Mouse (Mus musculus) E14TG2a.4 (cell line): ENCODE measurements around the gene Tubg2.
A peak's percentile ranks its signal among the peaks of the same experiment; 100 is the strongest.

Experiments used
- H3K27me3 ChIP-seq: 2 replicates; pipeline ENCODE4 v1.6.1; 2014; ENCODE audit warnings: low read length, control low read depth; ENCODE audit not compliant: insufficient read depth
- H3K36me3 ChIP-seq: 2 replicates; pipeline ENCODE4 v1.6.1; 2014; ENCODE audit warnings: low read length, control low read depth; ENCODE audit not compliant: insufficient read depth
- H3K4me1 ChIP-seq: replicated peaks from 2 replicates; pipeline ENCODE4 v1.6.1; 2014; ENCODE audit warnings: low read depth, low read length, control low read depth
- H3K4me3 ChIP-seq: replicated peaks from 2 replicates; pipeline ENCODE4 v1.5.1; 2014; ENCODE audit warnings: mild to moderate bottlenecking, low read length
- H3K9me3 ChIP-seq: 2 replicates; pipeline ENCODE4 v1.6.1; 2014; ENCODE audit warnings: low read length, control low read depth
- CTCF ChIP-seq: conservative IDR thresholded peaks from 2 replicates; pipeline ENCODE4 v1.5.1; 2014; ENCODE audit warnings: low read length
- NANOG ChIP-seq: IDR thresholded peaks from 2 replicates; pipeline ENCODE4 v1.6.1; 2014; ENCODE audit warnings: borderline replicate concordance, low read length, mixed read lengths
- POU5F1 ChIP-seq: IDR thresholded peaks from 2 replicates; pipeline ENCODE4 v1.6.1; 2014; ENCODE audit warnings: low read length, borderline replicate concordance

Tubg2 gene

DNA sequence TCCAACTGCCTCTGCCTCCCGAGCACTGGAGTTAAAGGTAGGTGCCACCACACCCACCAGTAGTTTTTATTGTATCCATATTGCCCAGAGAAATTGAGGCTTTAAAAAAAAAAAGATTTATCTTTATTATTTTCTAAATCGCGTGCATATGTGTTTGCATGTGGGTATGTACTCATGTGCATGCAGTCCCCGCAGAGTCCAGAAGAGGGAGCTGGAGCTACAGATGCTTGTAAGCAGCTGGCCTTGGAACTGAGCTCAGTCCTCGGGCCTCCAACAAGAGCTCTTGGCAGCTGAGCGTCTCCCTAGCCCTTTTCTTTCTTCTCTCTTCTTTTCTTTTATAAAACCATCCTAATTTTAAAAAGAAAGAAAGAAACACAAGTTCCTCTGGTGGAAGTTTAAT is 24.0 kb upstream of the Tubg2 start:
- Histone ChIP-seq H3K36me3 (peaks cover 1% of the 10 kb centered on the region), H3K4me3 (no peak overlapping the region), H3K4me1 (peaks cover 20% of the 10 kb centered on the region), H3K27me3 (peaks cover 6% of the 10 kb centered on the region; the same call in 1 of the 2 replicates), H3K9me3 (no peaks in the 10 kb centered on the region)
- TF ChIP-seq CTCF (peak; percentile 96), NANOG (no peak)

DNA sequence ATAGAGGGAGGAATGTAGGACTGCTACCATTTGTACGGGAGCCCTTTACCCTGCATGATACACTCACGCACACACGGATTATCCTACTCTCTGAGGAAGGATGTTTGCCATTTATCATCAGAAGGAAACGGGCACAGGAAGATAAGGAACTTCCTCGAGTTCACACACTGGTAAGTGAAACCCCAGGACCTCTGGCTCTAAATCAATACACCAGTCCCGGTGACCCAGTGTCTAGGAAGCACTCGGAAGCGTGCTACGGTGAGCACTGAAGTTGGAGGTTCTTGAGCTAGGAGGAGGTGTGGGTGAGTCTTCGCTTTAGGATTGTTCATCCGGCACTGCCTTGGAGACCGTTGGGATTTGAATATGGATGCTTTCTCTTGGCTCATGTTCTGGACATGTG is 22.7 kb upstream of the Tubg2 start:
- TF ChIP-seq NANOG: no peak
- no peak for TF ChIP-seq POU5F1
- TF ChIP-seq CTCF: no peak
- no peak overlapping the region for H3K4me3 ChIP-seq

GRCm38 (mm10) chr11:101134217-101134865 is 21.4 kb upstream of the Tubg2 start:
- Histone ChIP-seq H3K36me3 (no peaks in the 10 kb centered on the region), H3K4me1 (peaks cover 26% of the 10 kb centered on the region), H3K27me3 (peaks cover 7% of the 10 kb centered on the region; the same call in 1 of the 2 replicates), H3K4me3 (no peak overlapping the region), H3K9me3 (no peaks in the 10 kb centered on the region)
- TF ChIP-seq CTCF (no peak), NANOG (no peak), POU5F1 (no peak)

More for the DNA sequence above, 22.7 kb upstream of the Tubg2 start:
- peaks cover 20% of the 10 kb centered on the region for H3K4me1 ChIP-seq
- no peaks in the 10 kb centered on the region for H3K36me3 ChIP-seq
- no peaks in the 10 kb centered on the region for H3K9me3 ChIP-seq
- H3K27me3 ChIP-seq: peaks cover 6% of the 10 kb centered on the region; the same call in 1 of the 2 replicates

DNA sequence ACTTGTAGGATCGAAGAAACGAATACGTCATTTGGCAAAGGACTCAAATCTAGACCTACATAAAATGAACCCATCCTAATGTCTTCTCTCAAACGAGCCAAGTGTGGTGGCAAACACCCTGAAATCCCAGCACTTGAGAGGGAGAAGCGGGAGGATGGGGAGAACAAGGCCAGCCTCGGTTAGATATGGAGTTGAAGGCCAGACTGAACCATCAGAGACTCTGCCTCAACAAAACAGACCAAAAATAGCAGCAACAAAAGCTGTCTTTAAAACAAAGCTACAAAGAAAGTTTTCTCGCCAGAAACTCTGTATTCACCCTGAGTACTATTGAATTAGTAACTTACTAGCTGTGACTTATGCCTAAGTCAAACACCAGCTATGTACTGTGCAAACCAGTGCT is 18.7 kb upstream of the Tubg2 start:
- TF ChIP-seq CTCF: no peak
- TF ChIP-seq POU5F1: no peak
- TF ChIP-seq NANOG: no peak
- H3K36me3 ChIP-seq: no peaks in the 10 kb centered on the region
- H3K4me3 ChIP-seq: no peak overlapping the region
- peaks cover 22% of the 10 kb centered on the region for H3K4me1 ChIP-seq
- H3K27me3 ChIP-seq: peaks cover 12% of the 10 kb centered on the region
- no peaks in the 10 kb centered on the region for H3K9me3 ChIP-seq

DNA sequence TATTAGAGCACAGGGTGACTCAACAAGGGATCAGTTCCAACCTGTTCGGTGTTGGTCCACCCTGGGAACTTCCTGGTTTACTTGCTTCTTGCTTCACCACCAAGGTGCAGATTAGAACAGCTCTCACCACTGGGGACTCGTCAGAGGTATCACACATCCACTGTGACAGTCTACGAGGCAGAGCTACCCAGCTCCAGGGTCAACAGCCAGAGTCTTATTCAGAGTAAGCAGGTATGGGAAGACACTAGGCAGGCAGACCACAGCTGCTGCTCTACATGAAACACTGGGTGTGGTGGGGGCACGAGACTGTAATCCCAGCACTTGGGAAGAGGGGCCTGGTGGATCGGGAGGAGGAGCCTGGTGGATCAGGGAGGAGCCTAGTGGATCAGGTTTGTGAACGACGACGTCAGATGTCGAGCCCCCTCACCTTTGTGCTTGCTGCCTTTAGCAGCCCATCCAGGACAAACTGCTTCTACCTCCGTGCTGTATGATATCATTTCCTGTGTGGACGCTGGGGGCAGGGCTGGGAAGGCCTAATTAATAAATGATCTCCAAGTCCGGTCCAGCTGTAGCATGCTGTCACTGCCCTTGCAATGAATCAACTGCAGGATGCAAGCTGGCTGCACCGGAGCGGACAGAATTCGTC is 17.0 kb upstream of the Tubg2 start:
- Histone ChIP-seq H3K4me3 (peak overlapping the region; percentile 54), H3K27me3 (peaks cover 12% of the 10 kb centered on the region), H3K36me3 (no peaks in the 10 kb centered on the region), H3K9me3 (no peaks in the 10 kb centered on the region), H3K4me1 (peaks cover 26% of the 10 kb centered on the region)
- TF ChIP-seq CTCF (no peak), POU5F1 (no peak), NANOG (no peak)

- Histone ChIP-seq H3K9me3 (no peaks in the 10 kb centered on the region), H3K4me3 (no peak overlapping the region), H3K4me1 (peaks cover 28% of the 10 kb centered on the region), H3K27me3 (peaks cover 12% of the 10 kb centered on the region), H3K36me3 (no peaks in the 10 kb centered on the region)
- TF ChIP-seq POU5F1 (no peak), CTCF (no peak), NANOG (no peak)
Measured at GRCm38 (mm10) chr11:101140164-101140819, 15.4 kb upstream of the Tubg2 start.

DNA sequence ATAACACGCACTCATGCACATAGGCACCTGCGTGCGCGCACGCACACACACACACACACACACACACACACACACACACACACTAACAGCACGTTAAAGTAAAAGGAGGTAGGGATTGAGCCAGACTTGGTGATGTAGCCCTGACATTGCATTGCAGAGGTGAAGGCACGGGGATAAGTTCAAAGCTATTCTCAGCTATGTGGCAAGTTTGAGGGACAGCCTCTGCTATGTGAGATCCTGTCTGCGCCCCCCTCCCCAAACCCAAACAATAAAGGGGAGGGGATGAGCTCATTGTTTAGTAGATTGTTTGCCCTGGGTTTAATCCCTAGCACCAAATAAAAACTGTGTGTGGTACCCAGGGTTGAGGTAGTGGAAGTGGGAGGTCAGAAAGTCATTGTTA is 14.6 kb upstream of the Tubg2 start:
- no peaks in the 10 kb centered on the region for H3K36me3 ChIP-seq
- H3K4me3 ChIP-seq: no peak overlapping the region
- H3K4me1 ChIP-seq: peaks cover 28% of the 10 kb centered on the region
- H3K27me3 ChIP-seq: peaks cover 12% of the 10 kb centered on the region
- TF ChIP-seq CTCF: no peak
- no peak for TF ChIP-seq POU5F1
- TF ChIP-seq NANOG: no peak
- H3K9me3 ChIP-seq: no peaks in the 10 kb centered on the region

GRCm38 (mm10) chr11:101142215-101142967 is 13.3 kb upstream of the Tubg2 start:
- Histone ChIP-seq H3K9me3 (no peaks in the 10 kb centered on the region), H3K4me1 (peaks cover 31% of the 10 kb centered on the region), H3K27me3 (peaks cover 12% of the 10 kb centered on the region), H3K4me3 (no peak overlapping the region), H3K36me3 (no peaks in the 10 kb centered on the region)
- TF ChIP-seq CTCF (no peak), NANOG (no peak), POU5F1 (no peak)
